Mouse (Mus musculus) megakaryocyte, adult 5-6 weeks (primary cell): Measurements from ENCODE around the gene Rassf3. TPM values are rescaled to one million over a fixed set of nuclear protein-coding genes. Genes with fewer than 3 reads are reported as not detected.

ENCODE experiments used
- ATAC-seq: 2 replicates; pipeline ENCODE4 v1.8.0; 2016; ENCODE audit warnings: mild to moderate bottlenecking, inconsistent platforms; ENCODE audit not compliant: poor library complexity, severe bottlenecking
- total RNA-seq, 2 experiments: library from RNA; stranded (forward) in 1 of 2; stranded (reverse) in 1 of 2; fragments of 153-499, 151-499 nt in 1 of 2; fragments of 221-1000, 200-1000 nt in 1 of 2; gene quantifications; 2 replicates each; pipeline versions ENCODE4 v1.2.3 to v1.2.4; 2015 to 2017

The Rassf3 gene
- total RNA-seq, 2 experiments from 2014 or later, result 56.4 to 65.7 TPM

DNA sequence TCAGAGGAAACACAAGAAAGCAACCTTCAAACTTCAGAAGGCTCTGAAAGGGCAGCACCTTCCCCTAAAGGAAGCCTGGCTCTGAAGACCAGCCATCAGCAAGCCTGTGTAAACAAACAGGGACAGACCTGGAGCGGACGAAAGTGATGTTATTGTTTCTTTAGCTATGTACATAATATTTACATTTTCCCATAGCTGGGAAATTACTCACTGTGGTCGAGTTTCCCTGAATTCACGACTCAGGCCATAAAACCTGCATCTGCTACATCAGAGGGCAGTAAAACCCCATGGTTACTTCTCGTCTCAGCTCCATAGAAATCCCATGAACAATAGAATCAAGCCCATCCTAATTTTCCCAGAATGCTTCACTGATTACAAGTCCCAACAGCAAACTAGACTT lies 11.1 kb downstream of the Rassf3 start:
- ATAC-seq, result no peak

DNA sequence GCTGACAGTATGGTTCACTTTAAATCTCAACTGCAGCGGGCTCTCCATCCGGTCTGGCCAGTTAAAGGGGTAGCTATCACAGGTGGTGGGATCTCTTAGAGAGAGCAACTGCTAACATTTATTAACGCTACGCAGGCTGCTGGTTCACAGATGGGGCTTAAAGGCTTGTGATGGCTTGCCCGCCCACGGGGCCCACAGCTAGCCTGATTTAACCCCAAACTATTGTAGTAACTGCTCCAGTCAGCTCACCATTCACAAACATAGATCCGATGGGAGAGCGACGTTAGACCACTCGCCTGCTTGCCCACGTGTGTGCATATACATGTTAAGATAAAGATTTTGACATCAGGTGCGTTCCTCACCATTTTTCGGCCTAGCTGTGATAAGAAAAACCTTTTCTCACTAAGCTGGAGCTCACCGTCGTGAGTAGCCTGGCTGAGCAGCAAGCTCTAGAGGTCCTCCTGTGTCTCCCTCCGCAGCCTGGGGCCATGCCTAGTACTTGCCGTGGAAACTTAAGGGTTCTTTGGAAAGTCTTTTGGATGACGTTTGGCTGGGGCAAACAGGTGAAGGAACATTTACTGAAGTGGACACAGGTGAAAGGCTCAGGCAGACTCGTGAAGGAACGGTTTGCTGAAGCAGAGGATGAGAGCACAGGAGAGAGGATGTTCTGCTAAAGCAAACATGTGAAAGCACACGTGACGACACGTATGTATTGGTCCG lies 13.8 kb downstream of the Rassf3 start:
- ATAC-seq, result no peak

DNA sequence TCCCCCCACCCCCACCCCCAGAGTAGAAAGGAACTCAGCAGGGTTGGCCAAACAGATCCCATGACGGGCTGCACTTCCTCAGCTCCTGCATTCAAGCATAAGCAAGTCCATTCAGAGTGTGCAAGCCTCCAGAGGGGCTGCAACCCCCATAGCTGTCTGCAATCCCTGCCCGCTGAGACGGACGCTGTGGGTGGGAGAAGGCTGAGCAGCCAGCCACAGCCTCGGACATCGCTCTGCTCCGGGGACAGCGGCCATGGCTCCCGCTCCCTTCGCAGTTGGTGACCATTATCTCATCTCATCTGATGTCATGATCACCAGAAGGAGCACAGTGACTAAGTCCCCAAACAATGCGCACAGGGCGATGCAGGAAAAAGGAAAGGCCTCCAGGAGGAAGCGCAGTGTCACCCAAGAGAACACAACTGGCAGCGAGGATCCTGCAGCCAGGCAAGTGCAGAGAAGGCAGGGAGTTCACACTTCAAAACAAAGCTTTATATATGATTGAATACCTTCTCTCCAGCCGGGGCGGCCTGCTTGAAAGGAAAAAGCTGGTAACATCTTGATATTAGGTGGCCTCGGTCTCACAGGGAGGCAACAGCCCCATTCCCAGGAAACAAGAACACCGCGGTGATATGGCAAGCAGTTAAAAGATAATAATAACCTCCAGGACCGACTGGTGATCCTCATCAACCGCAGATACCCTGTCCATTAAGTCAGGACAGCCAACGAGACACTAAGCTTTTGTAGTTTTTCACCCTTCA lies 14.6 kb downstream of the Rassf3 start:
- ATAC-seq, result 0 out of 2 replicates have a peak, but pooled peaks have one; percentile 45

DNA sequence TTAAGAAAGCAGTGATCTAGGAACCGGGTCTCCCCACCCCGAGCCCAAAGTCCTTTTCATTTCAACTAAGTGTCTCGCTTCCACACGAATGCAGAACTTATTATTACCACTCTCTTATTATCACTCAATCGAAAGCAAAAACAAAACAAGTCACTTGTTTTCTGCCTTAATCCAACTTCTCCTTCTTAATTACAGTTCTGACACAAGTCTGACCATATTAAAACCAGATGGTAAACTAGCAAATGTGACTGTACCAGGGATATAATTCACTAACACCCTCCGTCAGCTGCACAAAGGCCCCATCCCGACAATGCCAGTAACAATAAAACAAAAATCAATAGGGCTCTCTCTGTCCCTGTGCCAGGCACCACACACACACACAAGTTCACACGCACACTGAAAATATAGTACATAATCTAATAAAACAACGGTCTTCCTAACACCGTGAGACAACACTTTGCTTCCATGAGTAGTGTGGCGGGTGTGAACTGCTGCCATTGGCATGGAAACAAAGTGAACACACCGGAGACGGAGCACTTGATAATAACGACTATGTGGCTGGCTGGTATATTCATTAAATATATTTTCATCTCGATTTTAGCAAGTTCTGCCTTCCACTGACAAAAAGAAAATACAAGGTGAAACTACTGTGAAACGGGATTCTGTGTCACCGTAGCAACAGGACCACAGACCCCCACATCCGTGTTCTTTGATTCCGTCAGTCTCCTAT lies 16.9 kb downstream of the Rassf3 start:
- ATAC-seq, result no peak

DNA sequence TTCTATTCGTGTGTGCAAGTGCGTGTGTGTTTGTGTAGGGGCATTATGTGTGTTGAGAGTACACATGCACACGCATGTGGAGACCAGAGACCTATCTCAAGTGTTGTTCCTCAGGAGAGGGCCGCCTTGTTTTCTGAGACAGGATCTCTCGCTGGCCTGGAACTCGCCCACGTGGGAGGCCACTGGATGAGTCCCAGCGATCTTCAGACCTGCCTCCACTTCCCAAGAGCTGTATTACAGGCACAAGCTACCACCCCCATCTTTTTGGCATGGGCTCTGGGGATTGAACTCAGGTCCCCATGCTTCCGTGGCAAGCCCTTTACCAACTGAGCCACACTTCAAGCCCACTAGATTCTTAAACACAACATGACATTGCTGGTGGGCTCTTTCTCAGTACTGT lies 17.7 kb downstream of the Rassf3 start:
- ATAC-seq, result no peak

DNA sequence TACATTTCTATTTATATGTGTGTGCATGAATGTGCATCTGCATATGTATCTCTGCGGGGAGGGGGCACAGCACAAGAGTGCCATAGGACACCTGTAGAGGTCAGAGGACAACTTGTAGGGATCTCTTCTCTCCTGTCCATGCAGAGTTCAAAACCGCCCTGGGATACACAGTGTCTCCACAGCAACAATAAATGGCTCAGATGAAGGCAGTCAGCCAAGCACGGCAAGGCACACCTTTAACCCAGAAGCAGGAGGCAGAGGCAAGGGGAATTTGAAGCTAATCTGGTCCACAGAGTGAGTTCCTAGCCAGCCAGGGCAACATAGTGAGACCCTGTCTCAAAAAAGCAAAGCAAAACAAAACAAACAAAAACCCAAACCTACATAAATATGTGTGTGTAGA lies 18.8 kb downstream of the Rassf3 start:
- ATAC-seq, result no peak

DNA sequence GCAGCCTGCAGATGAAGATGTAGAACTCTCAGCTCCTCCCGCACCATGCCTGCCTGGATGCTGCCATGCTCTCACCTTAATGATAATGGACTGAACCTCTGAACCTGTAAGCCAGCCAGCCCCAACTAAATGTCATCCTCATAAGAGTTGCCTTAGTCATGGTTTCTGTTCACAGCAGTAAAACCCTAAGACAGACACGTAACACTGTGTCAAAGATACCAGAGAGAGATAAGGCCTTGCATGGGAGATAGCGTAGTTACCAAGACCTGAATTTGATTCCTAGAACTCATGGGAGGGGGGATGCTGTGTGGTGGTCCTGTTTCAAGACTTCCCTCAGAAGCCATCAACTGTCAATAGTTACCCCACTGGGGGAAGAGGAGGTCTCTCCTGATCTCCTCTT lies 20.6 kb downstream of the Rassf3 start:
- no peak for ATAC-seq

DNA sequence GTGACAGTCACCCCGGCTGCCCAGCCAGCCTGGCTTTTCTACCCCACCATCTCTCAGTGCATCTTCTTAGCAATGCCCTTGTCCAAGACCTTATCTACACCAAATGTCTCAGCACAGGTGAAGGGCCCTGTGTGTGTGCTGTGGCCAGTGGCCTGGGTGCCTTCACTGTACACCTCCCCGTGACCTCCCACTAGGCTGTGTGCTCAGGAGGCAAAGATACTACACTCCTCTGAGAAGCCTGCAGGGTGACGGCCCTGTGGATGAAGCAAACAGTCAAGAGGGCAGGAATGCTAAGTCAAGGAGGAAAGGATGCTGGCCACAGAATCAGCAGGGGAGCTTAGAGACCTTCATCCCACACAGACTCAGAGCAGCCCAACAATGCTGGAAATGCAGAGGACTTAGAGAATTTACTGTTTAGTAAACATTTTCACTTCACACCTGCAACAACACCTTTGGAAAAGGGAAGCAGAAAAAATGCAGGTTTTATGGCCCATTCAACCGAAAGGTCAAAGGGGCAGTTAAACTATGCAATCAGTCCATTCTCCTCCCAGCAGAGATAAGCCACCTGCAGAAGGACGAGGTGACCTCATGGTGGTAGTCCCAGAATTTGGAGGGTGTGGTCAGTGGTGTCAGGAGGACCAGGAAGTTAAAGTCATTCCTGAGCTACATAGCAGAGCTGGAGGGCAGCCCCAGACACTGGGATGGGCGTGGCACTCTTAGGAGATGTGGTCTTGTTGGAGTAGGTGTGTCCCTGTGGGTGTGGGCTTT lies 21.3 kb downstream of the Rassf3 start:
- no peak for ATAC-seq

DNA sequence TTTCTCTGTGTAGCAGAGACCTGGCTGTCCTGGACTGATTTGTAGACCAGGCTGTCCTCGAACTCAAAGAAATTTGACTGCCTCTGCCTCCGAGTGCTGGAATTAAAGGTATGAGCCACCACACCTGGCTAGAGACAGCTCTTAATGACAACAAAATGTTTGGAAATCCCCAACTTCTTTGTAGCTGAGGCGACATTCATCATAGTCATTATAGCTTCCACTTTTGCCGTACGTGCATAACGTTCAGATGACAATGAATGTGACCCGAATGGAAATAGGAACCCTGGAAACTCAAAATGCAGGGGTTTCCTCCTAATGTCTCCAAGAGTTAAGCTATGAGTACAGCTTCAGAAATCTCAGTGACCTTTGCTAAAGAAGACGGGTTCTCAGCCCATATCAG lies 22.1 kb downstream of the Rassf3 start:
- no peak for ATAC-seq

DNA sequence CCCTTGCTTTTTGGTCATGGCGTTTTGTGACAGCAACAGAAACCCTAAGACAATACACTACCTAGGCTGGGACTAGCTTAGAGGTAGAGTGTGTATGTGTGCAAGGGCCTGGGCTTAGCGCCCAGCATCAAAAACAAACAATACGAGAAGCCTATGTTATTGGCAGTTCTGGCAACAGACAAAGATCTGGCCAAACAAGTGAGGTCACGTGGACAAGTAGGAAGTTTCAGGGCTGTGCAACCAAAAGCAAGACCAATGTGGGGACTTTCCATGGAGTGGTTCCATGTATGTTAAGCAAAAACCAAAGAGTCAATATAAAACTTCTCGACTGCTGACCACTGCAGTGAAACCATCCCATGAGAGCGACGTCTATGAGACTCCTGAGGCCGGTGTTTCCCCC lies 30.3 kb downstream of the Rassf3 start:
- ATAC-seq, result no peak

DNA sequence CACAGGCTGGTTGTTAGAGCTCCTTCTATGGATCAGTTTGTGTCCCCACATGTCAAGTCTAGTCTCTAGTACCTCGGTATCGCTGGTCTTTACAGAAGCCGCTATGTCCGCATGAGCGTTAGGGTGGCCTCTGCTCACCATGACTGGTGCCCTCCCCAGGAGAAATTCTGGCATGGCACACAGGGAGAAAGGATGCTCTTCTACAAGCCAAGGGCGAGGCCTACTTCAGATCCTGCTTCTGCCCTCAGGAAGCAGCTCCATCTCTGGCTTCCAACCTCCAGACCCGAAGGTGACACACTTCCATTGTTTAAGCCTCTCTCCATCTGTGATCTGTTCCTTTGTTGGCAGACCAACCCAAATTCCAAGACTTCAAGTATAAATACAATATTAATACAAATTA lies 31.9 kb downstream of the Rassf3 start:
- no peak for ATAC-seq

DNA sequence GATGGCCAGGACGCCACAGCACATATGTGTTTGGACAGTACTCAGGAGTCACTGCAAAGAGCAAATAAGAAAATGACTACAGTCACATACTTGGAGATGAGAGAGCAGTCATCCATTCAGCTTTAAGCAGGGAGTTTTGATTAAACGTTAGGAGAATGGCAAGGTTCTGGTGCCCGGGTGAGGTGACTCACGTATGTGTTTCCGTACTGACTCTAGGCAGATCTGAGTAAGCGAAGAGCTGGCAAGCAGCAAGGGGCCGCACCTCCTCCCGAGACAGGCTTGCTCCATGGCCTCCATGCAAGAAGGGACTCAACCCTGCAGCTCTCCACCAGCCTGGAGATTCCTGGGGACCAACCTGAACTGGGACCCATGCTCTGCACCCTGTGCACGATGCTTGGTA lies 32.4 kb downstream of the Rassf3 start:
- ATAC-seq, result no peak

DNA sequence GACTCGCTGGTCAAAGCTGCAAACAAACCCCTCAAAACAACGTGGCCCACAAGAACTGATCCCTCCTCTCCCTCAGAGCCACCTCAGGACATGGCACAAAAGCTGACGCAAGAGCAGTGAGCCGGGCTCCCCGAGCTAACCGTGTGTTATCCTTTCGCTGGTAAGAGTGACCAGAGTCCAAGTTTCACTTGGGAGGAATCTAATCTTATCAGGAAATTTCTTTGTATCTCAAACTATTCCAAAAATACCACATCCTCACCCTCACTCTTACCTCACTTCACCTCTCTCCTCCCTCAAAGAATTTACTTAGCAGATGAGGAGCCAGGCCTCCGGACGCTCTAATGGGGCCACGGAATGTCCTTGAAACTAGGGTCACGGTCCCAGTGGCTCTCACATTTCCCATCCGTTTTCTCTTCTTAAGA lies 36.8 kb downstream of the Rassf3 start:
- ATAC-seq, result no peak

DNA sequence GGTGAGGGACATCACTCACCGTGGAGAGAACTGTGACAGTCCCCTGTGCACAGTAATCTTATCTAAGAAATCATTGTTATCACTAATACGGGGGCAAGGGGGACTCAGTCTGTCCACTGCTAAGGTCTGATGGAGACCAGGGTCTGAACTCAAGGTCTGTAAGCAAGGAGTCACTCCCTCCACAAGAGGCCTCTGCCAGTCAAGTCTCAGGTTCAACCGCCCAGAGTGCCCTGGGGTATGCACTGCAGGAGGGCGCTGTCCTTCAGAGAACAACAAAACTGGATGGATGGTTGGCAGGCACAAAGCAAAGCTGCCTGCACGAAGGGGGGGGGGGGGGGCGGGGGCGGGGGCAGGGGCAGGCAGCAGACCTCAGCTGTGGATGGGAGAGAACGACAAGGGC lies 38.0 kb downstream of the Rassf3 start:
- ATAC-seq, result no peak

DNA sequence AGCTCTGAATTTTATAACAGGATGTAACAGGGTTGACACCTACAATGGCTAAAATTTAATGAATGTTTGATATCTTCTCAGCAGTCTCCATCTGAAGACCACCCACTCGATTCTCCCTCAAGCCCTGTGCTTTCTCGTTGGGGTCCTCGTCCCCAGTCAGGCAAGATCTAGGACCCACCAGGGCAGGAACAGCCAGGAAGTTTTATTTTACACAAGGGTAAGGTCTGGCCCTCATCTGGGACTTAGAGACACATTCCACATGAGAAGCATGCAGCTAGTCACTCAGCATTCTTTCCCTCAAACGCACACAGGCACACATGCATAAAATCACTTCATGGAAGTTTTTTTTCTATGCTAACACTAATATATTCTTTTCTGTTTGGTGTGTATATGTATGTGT lies 39.5 kb downstream of the Rassf3 start:
- no peak for ATAC-seq

DNA sequence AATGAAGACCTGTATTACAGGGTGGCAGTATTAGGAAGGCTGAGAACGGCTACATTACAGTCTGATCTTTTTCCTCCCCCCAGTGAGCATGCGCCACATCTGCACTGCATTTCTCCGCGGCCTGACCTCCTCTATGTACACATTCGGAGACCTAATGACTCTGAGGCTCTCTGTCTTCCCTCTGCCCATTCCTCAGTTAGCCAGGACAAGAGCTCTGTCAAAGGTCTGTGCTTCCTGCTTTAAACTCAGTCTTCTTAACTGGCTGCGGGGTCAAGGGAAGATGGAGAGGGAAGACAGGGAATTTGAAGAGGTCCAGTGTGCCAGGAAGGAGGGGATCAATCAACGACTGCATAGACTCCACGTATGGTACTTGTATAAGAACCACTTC lies 39.9 kb downstream of the Rassf3 start:
- ATAC-seq, result no peak

DNA sequence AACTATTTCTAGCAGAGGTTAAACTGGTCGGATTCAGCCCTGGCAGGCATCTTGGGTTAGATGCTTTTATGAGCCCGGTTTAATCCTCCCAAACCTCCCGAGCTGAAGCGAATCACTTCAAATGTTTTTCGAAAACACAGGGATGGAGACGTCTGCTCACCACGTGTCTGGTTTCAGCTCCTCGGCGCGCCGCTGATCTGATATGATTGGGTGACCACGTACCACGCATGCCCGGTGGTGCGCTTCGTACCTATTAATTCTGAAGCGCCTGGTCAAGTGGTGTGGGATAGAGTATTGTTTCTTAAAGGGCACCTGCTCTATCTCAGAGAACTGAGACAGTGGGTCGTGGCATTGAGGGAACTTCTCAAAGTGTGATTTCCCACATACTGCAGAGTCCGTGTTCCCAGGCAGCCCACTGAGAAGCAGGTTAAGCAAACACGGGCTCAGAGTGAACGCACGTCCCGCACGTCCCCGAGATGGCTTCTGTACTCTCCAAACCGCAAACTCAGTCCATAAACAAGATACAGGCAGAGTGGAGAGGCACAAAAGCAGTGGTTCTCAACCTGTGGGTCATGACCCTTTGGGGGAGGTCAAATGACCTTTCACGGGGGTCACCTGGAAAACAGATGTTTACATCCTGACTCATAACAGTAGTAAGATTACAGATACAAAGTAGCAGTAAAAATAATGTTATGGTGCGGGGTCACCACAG lies 40.4 kb downstream of the Rassf3 start:
- ATAC-seq, result no peak

DNA sequence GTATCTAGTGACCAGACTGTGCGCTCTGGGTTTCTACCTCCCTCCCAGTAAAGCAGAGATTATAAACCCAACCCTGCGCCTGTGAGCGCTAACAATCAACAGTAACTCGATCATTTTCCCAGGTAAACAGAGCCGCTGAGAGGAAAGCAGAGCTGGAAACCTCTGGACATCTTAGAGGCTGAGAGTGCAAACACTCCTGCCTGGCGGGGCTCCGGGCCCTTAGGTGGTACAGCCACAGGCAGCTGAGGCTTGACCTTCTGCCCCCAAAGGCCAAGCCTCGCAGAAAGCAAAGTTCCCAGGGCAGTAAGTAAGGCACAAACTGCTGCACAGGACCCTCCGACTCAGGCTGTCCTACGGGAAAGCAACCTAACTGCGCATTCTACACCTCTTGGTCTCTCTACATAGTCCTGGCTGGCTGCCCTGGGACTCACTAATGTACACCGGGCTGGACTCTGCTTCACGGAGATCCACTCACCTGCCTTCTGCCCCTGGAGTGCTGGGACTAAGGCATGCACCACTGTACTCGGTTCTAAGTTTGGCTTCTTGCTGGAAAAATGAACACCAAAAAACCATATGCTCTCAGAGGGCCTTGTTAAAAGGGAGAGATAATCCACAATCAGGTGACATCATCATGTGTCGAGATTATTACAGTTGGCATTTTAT lies 41.6 kb downstream of the Rassf3 start:
- no peak for ATAC-seq

DNA sequence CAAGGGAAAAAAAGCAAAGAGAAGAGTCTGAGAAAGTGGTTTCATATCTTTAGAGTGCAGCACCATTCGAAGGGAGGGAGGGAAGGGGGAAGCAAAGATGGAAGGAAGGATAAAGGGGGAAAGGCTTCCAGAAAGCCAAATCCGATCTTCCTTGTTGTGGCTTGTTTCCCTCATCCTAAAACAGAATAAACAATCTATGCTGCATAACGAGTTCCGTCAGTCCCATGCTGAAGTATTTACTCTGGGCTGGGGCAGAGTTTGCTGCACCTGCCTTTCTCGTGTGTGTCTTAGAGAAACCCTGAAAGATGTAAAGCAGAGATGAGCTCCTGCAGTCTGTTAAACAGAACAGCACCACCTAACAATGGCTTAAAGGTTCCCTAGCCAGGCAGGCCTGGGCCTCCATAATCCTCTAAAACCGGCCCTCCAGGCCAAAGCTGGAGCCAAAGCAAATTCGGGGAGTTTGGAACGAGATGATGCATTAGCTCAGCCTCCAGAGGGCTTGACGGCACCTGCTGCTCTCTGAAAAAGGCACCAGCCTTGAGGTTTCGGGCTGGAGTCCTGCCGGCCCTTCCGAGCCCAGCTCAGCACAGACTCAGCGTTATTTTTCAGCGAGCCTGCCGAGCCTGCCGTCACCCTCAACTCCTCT lies 43.4 kb downstream of the Rassf3 start:
- no peak for ATAC-seq
